Mouse (Mus musculus) brain, adult 2 months (tissue): ENCODE results near the gene Fam221b.

ENCODE experiments used
- DNase-seq: peaks from one replicate; pipeline ENCODE4 v3.0.0; 2011; ENCODE audit warnings: low read depth, low spot score

Gene Fam221b

DNA sequence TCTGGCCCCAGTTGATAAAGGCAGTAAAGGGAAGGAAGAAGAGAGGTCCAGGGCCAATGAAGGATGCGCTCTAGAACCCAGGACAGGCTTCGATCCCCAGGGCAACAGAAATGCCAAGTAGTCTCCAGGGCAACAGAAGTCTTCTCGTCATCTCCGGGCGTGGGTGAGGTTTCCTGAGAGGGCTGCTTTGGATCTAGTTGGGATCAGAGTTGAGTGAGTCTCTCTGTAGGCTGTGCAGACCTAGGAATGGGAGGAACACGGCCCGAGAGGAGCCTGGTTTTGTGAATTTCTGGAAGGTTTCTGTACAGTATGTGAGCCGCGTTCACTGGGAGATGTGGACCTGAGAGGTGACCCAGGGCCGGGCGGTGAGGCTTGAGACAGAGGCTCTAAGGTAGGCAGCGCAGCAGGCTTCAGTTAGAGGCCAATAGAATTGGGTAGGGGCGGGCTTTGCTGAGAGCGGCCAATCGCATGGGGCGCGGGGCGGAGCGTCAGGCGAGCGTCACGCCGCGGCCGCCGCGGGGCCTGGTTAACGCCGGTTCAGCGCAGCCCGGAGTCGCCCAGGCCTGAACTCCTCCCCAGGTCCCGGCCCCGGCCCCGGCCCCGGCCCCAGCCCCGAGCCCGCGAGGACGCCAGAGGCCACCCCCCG, at the start of gene Fam221b, which contains the start of gene Tmem8b:
Gene Fam221b (minus strand): TSS at position 364 of the 646 bp plus-strand sequence.
Gene Tmem8b (plus strand): TSS at position 190 of the 646 bp plus-strand sequence.
- DNase-seq, result peak; percentile 97

DNA sequence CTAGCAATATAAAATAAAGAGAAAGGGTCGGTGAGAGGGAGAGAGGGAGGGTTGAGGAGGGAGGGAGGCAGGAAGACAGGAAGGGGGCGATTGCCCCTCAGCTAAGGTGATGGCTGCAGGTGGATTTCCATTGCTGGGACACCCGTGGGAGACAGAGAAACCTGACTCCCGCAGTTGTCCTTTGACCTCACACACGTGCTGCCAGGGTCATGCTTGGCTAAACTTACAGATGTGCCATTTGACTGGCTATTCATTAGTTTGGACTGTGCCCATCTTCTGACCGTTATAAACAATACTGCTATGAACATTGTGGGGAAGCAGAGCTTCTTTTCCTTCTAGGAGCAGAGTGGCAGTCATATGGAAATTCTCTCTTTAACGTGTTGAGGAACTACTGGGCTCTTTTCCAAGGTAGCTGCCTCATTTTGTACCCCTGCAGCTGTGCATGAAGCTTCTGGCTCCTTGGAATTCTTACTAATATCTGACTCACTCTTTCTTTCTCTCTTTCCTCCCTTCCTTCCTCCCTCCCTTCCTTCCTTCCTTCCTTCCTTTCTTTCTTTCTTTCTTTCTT, 44.8 kb upstream of the Fam221b start:
- peak; percentile 71 for DNase-seq

DNA sequence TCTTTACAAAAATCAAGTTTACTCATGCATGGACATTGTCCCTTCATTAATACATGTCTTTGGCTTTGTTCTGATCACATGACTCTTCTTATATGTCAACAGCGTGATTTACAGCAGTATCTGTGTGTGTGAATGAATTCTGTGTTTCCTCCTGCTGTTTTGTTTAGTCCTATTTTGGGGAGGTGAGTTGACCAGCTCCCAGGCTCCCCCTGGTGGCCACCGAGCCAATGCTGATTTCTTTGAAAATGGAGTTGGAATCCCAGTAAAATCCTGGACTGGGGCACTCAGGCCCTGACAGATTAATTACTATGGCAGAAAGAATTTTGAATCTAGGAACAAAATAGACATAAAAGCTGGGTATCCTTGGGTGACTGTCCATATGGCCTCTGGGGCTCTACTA, 42.9 kb upstream of the Fam221b start:
- DNase-seq, result peak; percentile 82

DNA sequence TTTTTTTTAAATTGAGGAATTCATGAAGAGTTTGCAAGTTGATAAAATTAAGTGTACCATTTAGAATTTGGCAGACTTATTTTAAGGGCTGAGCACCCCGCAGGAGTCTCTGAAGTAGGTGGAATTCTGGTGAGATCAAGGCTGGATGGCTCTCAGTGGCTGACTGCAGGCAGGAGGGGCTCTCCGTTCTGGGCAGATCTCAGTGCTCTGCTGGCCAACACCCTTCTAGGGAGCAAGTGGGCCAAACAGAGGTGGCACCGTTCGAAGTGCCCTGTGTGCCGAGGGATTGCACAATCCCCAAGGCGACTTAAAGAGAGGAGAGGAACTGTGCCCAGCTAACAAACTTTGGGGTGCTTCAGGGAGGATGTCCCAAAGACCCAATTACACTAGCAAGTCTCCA, 40.9 kb upstream of the Fam221b start, which contains the start of gene Olfr71:
Gene Olfr71 (minus strand): TSS at position 387 of the 400 bp plus-strand sequence.
- no peak for DNase-seq

GRCm38 (mm10) chr4:43705991-43706390, 37.0 kb upstream of the Fam221b start:
- no peak for DNase-seq

DNA sequence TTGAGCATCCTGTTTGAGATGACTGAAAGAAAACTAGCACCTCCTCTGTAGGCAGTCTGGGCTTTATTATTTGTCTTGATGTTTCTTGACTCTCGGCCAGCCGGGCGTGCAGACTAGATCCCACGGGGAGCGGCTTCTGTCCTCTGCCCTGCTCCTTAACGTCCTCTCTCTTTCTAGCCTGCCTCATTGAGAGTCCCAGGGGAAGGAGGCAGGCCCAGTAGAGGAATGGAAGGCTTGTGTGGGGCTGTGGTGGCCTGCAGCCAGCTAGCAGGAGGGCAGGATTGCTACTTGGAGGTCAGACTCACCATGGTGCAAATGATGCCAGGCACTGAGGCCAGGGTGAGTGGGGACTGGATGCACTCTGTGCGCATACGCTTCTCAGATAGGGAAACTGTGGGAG, 34.9 kb upstream of the Fam221b start:
- DNase-seq, result no peak

GRCm38 (mm10) chr4:43703439-43703838, 34.5 kb upstream of the Fam221b start:
- DNase-seq, result no peak

- no peak for DNase-seq
These were observed 31.8 kb upstream of the Fam221b start, which contains the start of gene Olfr70 for GRCm38 (mm10) chr4:43700707-43701106. Gene Olfr70, minus strand, starts transcription at chr4:43700807.

- DNase-seq, result peak; percentile 77
These were observed 27.6 kb upstream of the Fam221b start for GRCm38 (mm10) chr4:43696561-43696960.

DNA sequence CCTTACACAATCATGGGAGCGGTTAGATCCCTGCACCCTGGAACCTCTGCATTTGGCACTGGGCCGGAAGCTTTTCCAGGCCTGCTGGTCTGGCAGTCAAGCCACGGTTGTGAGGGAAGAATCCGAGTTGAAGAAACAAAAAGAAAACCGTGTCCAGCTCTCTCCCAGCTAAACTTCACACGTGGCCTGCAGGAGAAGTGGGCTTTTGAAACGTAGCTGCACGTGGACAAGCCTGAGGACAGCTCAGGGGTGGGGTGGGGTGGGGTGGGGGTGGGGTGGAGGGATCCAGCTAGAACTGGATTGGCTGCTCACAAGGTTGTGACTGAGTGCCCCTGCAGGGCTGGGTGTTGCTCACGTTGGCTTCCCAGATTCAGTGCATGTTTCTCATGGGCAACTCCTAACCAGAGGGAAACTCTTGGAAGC, 26.3 kb upstream of the Fam221b start:
- no peak for DNase-seq

DNA sequence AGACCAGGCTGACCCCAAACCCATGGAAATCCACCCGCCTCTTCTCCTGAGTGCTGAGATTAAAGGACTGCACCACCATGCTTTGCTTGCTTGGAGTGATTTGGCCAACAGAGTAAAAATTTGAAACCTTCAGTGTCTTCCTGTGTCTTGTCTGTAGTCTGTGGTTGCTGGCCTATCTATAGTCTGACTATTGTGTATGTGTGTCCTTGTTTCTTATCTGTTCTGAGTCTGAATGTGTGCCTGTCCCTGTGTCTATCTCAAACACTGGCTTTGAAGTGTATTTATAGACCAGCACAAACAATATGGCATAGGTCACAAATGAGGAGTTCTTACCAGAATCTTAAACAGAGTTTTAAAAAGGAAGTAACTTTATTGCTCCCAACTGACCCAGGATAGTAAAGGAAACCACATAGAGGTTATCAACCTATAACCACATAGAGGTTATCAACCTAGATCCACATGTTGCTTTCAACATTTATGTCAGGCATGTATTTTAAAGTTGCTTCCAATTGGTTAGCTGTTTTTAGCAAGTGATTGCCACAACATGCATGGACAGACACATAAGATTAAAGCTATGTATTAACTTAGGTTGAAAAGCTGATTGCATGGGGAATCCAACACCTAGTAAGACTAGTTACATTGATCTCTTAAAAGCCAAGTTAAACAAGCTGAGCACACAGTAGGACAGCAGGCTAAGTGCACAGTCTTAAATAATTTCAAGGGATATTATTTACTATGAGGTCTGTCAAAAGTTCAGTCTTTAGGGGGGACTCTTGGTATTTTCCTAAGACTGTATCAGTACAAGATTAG, 25.7 kb upstream of the Fam221b start:
- DNase-seq, result no peak

DNA sequence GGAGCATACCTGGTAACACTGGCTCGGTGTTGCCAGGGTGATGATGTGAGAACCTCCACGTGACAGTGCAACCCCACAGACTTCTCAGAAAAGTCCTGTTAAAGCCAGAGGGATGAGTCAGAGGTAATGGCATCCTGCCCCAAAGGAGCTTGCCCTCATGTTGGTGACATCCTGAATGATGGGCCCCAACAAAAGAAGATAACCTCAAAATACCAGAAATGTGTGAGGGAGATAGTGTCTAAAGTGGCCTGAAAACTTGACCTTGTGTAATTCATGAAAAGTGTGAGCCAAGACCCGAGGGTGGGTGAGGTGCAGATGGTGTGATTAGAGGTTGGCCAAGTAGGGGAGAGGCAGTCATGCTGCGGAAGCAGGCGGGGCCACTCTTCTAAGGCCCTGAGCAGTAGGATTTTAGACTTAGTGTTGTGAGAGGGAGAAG, 24.9 kb upstream of the Fam221b start:
- peak; percentile 43 for DNase-seq

DNA sequence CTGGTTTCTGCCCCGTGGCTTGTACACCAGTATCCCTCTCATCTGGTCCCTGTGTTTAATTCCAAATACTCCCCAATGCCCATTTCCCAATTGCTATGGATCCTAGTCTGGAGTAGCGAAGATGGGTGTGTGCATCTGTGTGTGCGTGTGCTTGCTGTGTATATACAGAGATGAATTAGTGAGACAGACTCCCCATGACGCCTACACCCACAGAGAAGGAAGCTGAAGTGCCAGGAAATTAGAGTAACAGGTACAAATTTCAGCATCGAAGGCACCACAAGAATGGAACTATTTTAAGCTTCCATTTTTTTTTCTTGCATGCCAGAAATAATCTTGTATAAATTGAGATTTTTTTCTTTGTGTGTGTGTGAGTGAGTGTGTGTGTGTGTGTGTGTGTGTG, 22.1 kb upstream of the Fam221b start:
- DNase-seq, result peak; percentile 59

DNA sequence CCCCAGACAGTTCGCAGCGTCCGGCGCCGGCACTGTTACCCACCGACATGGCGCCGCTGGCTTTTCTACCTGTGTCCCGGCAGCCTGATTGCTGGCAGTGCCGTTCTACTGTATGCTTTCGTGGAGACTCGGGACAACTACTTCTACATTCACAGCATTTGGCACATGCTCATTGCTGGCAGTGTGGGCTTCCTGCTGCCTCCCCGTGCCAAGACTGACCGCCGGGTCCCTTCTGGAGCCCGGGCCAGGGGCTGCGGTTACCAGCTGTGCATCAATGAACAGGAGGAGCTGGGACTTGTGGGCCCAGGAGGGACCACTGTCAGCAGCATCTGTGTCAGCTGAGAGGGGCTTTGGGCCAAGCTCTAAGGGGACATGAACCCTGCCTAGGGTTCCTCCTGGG, 21.1 kb upstream of the Fam221b start:
- DNase-seq, result no peak

GRCm38 (mm10) chr4:43679416-43680043, 10.6 kb upstream of the Fam221b start:
- peak; percentile 34 for DNase-seq

DNA sequence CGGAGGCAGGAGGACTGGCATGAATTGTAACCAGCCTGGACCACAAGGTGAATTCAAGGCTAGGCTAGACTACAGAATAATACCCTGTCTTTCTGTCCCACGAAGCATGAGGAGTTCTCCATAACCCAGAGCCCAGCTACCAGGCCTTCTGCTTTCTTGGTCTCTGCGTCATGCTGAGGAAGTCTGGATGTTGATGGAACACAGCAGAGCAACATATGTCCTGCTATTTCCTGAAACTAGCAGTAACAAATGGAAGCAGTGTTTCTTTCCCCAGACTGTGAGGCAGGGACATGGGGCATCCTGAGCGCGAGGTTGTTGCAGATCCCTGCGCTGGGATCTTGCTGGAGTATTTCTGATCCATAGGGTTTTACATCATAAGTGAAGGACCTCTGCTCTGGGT, 9.6 kb upstream of the Fam221b start:
- peak; percentile 65 for DNase-seq

- DNase-seq, result no peak
These were observed 6.7 kb upstream of the Fam221b start for GRCm38 (mm10) chr4:43675608-43676007.

DNA sequence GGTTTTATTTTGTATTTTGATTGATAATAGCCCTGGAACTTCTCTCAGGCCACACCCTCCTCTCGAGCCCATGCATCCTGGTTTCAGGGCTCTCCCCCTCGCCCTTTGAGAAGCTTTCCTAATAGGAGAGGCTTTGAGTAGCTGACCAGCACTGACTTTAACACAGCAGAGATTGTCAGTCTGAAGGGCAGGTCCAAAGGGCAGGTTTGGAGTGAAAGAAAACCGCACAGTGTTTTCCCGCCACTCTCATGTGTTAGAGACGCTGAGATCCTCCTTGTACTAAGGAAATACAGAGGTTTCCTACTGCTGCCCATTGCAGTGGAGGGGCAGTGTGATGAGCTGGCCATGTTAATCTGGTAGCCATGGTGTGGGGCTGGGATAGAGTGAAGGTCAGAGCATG, 6.0 kb upstream of the Fam221b start:
- no peak for DNase-seq

DNA sequence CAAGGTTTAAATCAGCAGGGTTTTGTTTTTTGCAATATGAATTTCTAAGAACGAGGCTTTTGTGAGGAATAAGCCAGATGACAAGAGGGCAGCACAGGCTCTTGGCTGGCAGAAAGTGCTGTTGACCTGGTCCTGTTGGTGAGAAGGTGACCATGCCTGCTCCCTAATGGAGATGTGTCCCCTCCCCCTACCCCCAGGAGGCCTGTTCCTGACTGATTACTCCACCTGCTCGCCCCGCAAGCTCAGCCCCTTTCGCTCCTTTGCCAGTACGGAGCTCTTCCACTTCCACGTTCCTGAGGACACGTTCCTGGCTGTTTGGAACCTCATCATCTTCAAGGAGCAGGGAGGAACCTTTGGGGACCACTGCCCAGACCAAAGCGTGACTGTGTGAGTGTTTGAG, 4.8 kb upstream of the Fam221b start:
- no peak for DNase-seq

DNA sequence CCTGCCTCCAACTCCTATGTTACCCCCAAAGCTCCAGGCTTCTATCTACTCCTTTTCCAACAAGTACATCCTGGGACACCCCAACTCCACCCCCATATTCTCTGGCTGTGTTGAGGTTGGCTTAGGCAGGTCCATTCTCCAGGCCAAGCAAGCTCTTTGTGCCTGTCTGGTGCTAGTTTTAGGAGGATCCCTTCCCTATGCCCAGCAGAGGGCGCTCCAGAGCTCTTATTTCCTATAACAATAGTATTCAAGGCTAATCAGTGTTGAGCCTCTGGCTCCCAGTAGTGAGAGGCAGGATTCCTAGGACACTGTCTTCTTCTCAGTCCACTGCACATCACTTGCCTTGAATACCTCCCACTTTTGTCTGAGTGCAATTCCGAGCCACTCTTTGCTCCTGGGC, 3.1 kb upstream of the Fam221b start:
- peak; percentile 95 for DNase-seq

DNA sequence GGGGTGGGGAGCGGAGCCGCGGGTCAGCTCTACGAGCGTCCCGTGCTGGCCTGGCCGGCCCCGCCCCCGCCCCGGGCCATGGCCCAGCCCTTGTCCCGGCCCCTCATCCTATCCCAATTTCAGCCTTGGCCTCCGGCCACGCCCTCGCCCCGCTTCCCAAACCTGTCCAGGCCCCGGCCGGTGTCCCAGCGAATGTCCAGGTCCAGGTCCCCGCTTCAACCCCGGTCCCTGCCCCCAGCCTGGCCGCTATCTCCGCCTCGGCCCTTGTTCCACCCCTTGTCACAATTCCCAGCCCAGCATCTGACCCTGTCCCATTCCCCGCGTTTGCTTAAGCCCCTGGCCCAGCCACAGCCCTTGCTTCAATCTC, 466 bp upstream of the Fam221b start:
- DNase-seq, result no peak

GRCm38 (mm10) chr4:43666412-43666811, 2.5 kb downstream of the Fam221b start:
- peak; percentile 60 for DNase-seq
